Mouse (Mus musculus): ENCODE results near the gene Irak2. TPM values are rescaled to one million over a fixed set of nuclear protein-coding genes. Genes with fewer than 3 reads are reported as not detected.
A peak's percentile ranks its signal among the peaks of the same experiment; 100 is the strongest.

The Irak2 gene
- polyA plus RNA-seq, 1 experiment from 2014 or later, result 4.4 TPM

DNA sequence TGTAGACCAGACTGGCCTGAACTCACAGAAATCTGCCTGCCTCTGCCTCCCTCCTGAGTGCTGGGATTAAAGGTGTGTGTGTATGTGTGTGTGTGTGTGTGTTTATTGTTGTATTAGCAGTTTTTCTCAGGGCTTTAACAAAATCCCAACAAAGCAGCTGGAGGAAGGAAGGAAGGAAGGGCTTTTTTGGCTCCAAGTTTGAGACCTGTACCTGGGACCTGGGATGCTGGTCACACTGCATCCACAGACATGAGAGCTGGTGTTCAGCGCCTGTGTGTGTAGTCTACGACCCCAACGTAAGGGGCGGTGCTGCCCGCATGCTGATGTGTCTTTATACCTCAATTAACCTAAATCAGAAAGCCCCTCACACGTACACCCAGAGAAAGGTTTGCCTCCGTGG lies 15.3 kb downstream of the Irak2 start:
- H3K27me3 ChIP-seq (ENCODE audit: insufficient read depth, low read length), result no peaks in the 10 kb centered on the region
- no peak overlapping the region for H3K9ac ChIP-seq (replicated peaks; ENCODE audit: low read length)
- H3K36me3 ChIP-seq (ENCODE audit: insufficient read depth, low read length), result no peaks in the 10 kb centered on the region
- WGBS, result 90% methylated on average over 7 of the region's 7 CpGs
- no peak for ATAC-seq (ENCODE audit: low FRiP score, low TSS enrichment)
- H3K4me2 ChIP-seq (replicated peaks; ENCODE audit: low read depth, low read length), result no peak overlapping the region
- 0 out of 2 replicates have a peak, but pooled peaks cover 3% of the 10 kb centered on the region for H3K4me1 ChIP-seq (ENCODE audit: insufficient read depth, low read length)
- no peak overlapping the region for H3K4me3 ChIP-seq (ENCODE audit: low read length)
- H3K9me3 ChIP-seq (ENCODE audit: low read length), result no peaks in the 10 kb centered on the region
- H3K27ac ChIP-seq (ENCODE audit: low read length), result no peak overlapping the region

DNA sequence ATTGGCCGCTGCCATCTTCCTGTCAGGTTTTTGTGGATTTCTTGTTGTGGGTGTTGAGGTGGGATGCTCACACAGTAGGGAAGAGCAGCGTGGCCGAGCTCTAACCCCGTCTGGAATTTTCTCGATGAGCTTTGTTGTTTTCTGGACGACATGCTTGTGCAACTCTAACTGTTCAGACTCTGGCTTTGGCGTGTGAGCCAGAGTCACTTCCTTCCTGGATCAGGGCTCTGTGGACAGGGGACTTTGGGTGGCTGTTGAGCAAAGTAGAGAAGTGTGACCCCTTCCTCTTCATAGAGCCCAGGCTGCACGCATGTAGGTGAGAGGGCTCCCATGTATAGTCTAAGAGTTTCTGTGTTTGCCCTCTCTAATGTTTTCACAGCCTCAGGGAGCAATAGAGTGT lies 15.8 kb downstream of the Irak2 start:
- 76% methylated on average over 8 of the region's 8 CpGs for WGBS
- H3K9me3 ChIP-seq (ENCODE audit: low read length), result no peaks in the 10 kb centered on the region

DNA sequence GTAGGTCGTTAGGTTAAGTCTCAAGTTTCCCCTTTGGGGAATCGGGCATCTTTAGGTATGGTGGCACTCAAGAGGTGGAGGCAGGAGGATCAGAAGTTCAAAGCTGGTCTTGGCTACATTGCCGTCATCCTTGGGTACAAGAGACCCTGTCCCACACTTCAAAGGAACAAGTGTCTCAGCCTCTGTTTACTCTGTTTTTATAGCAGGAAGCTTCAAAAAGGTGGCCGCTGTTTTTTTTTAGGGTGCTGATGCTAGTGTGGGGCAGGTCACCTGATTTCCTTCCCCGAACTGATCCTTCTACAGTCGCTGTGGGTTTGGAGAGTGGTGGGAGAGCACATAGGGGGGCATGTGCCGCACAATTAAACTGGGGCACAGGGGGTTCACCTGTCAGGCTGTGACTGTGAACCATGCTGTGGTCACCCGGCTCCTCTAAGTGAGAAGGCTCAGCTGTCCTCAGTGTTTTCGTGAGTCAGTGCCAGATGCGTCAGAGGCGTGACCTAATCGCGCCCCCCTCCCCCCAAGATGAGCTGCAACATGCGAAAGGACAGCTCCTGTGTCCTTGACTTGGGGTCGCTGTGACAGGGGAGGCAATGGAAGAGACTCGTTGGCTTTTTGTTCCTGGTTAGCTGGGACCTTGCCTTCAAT lies 16.6 kb downstream of the Irak2 start:
- WGBS, result 42% methylated on average over 16 of the region's 16 CpGs

More for the DNA sequence above, 15.8 kb downstream of the Irak2 start:
- Histone ChIP-seq H3K4me3 (ENCODE audit: low read length) (no peak overlapping the region), H3K4me2 (replicated peaks; ENCODE audit: low read depth, low read length) (no peak overlapping the region), H3K27ac (ENCODE audit: low read length) (no peak overlapping the region), H3K27me3 (ENCODE audit: insufficient read depth, low read length) (no peaks in the 10 kb centered on the region), H3K36me3 (ENCODE audit: insufficient read depth, low read length) (no peaks in the 10 kb centered on the region), H3K4me1 (ENCODE audit: insufficient read depth, low read length) (peaks cover 4% of the 10 kb centered on the region; the same call in 1 of the 2 replicates), H3K9ac (replicated peaks; ENCODE audit: low read length) (no peak overlapping the region)
- ATAC-seq (ENCODE audit: low FRiP score, low TSS enrichment), result no peak

DNA sequence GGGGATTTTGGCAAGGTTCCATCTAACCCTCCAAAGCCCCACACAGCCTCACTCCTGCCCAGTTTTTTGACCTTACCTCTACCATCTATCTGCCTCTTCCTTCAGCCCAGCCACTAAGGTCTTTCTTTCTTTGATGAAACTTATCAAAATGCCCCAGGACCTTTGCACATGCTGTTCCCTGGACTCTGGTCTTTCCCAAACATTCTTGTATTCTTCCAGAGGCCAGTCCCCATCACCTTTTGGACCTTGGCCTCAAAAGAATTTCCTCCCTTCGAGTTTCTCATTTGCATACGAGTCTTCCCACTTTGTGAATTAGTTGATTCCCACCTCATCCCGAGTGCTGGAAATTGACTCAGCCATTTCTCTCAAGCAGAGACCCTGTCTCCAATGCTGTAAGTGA lies 17.2 kb downstream of the Irak2 start:
- H3K9ac ChIP-seq (replicated peaks; ENCODE audit: low read length), result no peak overlapping the region
- H3K4me1 ChIP-seq (ENCODE audit: insufficient read depth, low read length), result peaks cover 17% of the 10 kb centered on the region
- H3K27me3 ChIP-seq (ENCODE audit: insufficient read depth, low read length), result no peaks in the 10 kb centered on the region
- H3K27ac ChIP-seq (ENCODE audit: low read length), result no peak overlapping the region
- WGBS, result 92% methylated on average over 3 of the region's 3 CpGs
- H3K4me2 ChIP-seq (replicated peaks; ENCODE audit: low read depth, low read length), result no peak overlapping the region
- H3K9me3 ChIP-seq (ENCODE audit: low read length), result no peaks in the 10 kb centered on the region
- no peak for ATAC-seq (ENCODE audit: low FRiP score, low TSS enrichment)
- H3K4me3 ChIP-seq (ENCODE audit: low read length), result no peak overlapping the region
- no peaks in the 10 kb centered on the region for H3K36me3 ChIP-seq (ENCODE audit: insufficient read depth, low read length)

More for the DNA sequence above, 16.6 kb downstream of the Irak2 start:
- Histone ChIP-seq H3K27ac (ENCODE audit: low read length) (no peak overlapping the region), H3K9ac (replicated peaks; ENCODE audit: low read length) (no peak overlapping the region), H3K4me3 (ENCODE audit: low read length) (no peak overlapping the region), H3K4me1 (ENCODE audit: insufficient read depth, low read length) (peaks cover 11% of the 10 kb centered on the region; the same call in 1 of the 2 replicates), H3K36me3 (ENCODE audit: insufficient read depth, low read length) (no peaks in the 10 kb centered on the region), H3K27me3 (ENCODE audit: insufficient read depth, low read length) (no peaks in the 10 kb centered on the region), H3K9me3 (ENCODE audit: low read length) (no peaks in the 10 kb centered on the region), H3K4me2 (replicated peaks; ENCODE audit: low read depth, low read length) (no peak overlapping the region)
- ATAC-seq (ENCODE audit: low FRiP score, low TSS enrichment), result no peak

DNA sequence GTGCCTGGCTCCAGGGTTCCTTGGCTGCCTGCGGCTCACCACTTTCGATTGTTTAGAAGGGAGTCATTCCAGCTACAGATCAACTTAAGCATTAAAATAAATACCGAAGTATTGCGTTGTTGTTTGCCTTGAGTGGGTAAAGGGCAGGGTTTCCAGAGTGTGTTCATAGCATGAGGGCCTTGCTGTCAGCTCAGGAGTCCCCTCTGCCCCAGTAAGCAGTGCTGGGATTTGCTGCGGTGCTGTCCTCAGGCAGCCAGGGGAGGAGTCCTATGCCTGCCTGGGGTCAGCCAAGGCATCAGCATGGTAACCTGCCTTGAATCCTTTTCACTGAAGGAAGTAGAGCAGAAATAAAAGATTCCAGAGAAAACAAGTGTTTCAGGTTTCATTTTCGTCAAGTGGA lies 18.6 kb downstream of the Irak2 start:
- Histone ChIP-seq H3K4me2 (replicated peaks; ENCODE audit: low read depth, low read length) (no peak overlapping the region), H3K9me3 (ENCODE audit: low read length) (no peaks in the 10 kb centered on the region), H3K9ac (replicated peaks; ENCODE audit: low read length) (0 out of 2 replicates have a peak overlapping the region, but pooled peaks have one; percentile 17), H3K27me3 (ENCODE audit: insufficient read depth, low read length) (no peaks in the 10 kb centered on the region), H3K4me3 (ENCODE audit: low read length) (no peak overlapping the region), H3K4me1 (ENCODE audit: insufficient read depth, low read length) (peaks cover 31% of the 10 kb centered on the region), H3K27ac (ENCODE audit: low read length) (0 out of 2 replicates have a peak overlapping the region, but pooled peaks have one; percentile 22), H3K36me3 (ENCODE audit: insufficient read depth, low read length) (no peaks in the 10 kb centered on the region)
- 72% methylated on average over 6 of the region's 6 CpGs for WGBS
- no peak for ATAC-seq (ENCODE audit: low FRiP score, low TSS enrichment)

DNA sequence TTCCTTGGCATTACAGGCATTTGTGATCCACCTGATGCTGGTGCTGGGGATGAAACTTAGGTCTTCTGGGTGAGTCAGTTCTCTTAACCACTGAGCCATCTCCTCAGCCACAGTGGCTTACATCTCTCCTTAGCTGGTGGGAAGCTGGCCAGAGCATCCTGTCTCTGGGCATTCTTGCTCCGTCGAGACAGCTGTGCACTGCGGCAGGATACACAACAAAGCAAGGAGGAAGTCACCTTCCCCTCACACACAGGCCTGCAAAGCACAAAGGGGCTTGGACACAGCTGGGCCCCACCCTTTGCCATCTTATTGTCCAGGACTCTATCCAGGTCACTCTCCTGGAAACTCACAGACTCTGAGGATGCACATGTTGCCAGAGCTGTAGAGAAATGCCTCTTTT lies 20.0 kb downstream of the Irak2 start:
- H3K27ac ChIP-seq (ENCODE audit: low read length), result peak overlapping the region; percentile 9; the same call in 1 of the 2 replicates
- ATAC-seq (ENCODE audit: low FRiP score, low TSS enrichment), result no peak
- 58% methylated on average over 3 of the region's 3 CpGs for WGBS

DNA sequence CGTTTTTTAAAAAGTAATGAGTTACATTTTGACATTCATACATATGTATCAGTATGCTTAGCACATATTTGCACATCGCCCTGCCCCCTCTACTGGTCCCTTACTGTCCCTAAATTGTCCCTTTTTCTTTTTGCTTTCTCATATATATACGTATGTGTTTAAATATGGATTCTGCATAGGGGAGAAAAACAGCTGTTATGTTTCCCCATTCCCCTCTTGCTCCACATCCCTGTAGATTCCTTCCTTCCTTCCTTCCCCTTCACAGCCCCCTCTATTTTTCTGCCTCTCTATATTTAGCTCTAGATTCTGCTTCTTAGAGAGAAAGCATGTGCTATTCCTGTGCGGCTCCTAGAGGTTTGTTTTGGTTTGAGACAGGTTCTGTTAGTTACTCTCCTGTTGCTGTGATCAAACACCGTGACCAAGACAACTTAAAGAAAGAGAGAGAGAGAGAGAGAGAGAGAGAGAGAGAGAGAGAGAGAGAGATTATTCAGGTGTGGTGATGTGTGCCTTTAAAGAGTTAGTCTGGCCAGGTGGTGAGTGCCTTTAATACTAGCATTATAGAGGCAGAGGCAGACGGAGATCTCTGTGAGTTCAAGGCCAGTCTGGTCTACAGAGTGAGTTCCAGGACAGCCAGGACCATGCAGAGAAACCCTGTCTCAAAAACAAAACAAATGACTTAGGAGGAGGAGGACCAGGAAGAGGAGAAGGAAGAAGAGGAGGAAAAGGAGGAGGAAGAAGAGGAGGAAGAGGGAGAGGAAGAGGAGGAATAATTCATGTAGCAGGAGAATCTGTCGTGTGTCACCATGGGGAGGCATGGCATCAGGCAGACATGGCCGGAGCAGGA lies 21.6 kb downstream of the Irak2 start:
- peak overlapping the region; percentile 62 for H3K27ac ChIP-seq (ENCODE audit: low read length)
- peak; percentile 29; the same call in 1 of the 2 replicates for ATAC-seq (ENCODE audit: low FRiP score, low TSS enrichment)
- 46% methylated on average over 8 of the region's 8 CpGs for WGBS

More for the DNA sequence above, 20.0 kb downstream of the Irak2 start:
- Histone ChIP-seq H3K4me3 (ENCODE audit: low read length) (no peak overlapping the region), H3K27me3 (ENCODE audit: insufficient read depth, low read length) (no peaks in the 10 kb centered on the region), H3K36me3 (ENCODE audit: insufficient read depth, low read length) (no peaks in the 10 kb centered on the region), H3K4me1 (ENCODE audit: insufficient read depth, low read length) (peaks cover 35% of the 10 kb centered on the region), H3K9ac (replicated peaks; ENCODE audit: low read length) (no peak overlapping the region), H3K4me2 (replicated peaks; ENCODE audit: low read depth, low read length) (no peak overlapping the region), H3K9me3 (ENCODE audit: low read length) (peaks cover 2% of the 10 kb centered on the region; the same call in 1 of the 2 replicates)

DNA sequence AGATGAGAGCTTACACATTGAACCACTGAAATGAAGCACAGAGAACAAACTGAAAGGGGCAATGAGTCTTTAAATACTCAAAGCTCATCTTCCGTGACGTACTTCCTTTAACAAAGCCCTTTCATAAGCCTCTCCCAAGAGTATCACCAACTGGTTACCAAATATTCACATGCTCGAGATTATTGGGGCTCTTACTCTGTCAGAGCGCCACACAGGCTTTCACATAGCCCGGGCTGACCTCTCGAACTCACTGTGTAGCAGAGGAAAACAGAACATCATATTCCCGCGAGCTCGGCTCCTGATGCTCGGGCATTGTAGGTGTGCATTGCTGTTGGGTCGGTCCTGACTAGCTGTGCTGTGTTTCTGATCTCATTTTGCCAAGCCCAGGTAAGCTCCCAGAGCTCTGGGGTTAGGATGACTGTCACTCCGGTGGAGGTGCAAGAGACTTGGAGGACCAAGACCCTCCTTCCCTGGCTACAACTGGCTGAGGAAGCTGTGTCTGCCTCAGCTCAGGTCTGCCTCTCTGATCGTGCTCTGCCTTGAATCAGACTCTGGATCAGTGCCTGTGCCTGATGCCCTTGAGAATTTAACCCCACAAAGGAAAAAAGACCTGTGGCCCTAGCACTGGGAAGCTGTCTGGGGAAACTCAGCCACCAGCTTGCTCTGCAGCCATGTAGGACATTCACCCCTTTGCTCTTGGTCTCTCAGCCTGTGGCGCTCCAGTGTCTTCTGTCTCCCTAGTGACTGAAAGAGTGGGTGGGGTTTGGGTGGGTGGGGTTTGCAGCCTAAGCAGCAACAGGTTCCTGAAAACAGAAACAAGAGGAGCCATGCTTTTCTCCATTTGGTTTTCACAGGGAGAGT lies 22.5 kb downstream of the Irak2 start:
- WGBS, result 50% methylated on average over 14 of the region's 14 CpGs
- peak; percentile 55; the same call in 1 of the 2 replicates for ATAC-seq (ENCODE audit: low FRiP score, low TSS enrichment)
- H3K27me3 ChIP-seq (ENCODE audit: insufficient read depth, low read length), result no peaks in the 10 kb centered on the region
- 0 out of 2 replicates have a peak overlapping the region, but pooled peaks have one; percentile 6 for H3K4me2 ChIP-seq (replicated peaks; ENCODE audit: low read depth, low read length)
- H3K9ac ChIP-seq (replicated peaks; ENCODE audit: low read length), result 0 out of 2 replicates have a peak overlapping the region, but pooled peaks have one; percentile 18
- H3K9me3 ChIP-seq (ENCODE audit: low read length), result peaks cover 2% of the 10 kb centered on the region; the same call in 1 of the 2 replicates
- no peak overlapping the region for H3K4me3 ChIP-seq (ENCODE audit: low read length)
- peak overlapping the region; percentile 62 for H3K27ac ChIP-seq (ENCODE audit: low read length)
- H3K36me3 ChIP-seq (ENCODE audit: insufficient read depth, low read length), result no peaks in the 10 kb centered on the region
- peaks cover 35% of the 10 kb centered on the region for H3K4me1 ChIP-seq (ENCODE audit: insufficient read depth, low read length)

More for the DNA sequence above, 21.6 kb downstream of the Irak2 start:
- no peak overlapping the region for H3K4me3 ChIP-seq (ENCODE audit: low read length)
- H3K36me3 ChIP-seq (ENCODE audit: insufficient read depth, low read length), result no peaks in the 10 kb centered on the region
- no peaks in the 10 kb centered on the region for H3K27me3 ChIP-seq (ENCODE audit: insufficient read depth, low read length)
- H3K9ac ChIP-seq (replicated peaks; ENCODE audit: low read length), result no peak overlapping the region
- H3K4me1 ChIP-seq (ENCODE audit: insufficient read depth, low read length), result peaks cover 35% of the 10 kb centered on the region
- H3K4me2 ChIP-seq (replicated peaks; ENCODE audit: low read depth, low read length), result no peak overlapping the region
- peaks cover 2% of the 10 kb centered on the region; the same call in 1 of the 2 replicates for H3K9me3 ChIP-seq (ENCODE audit: low read length)

Data from kidney, embryonic 16.5 days (tissue).